Mouse (Mus musculus) neutrophil, adult 5-6 weeks (primary cell): ENCODE measurements around the gene Apobec3. TPM values are rescaled to one million over a fixed set of nuclear protein-coding genes. Genes with fewer than 3 reads are reported as not detected.
"Not testable (repeated sequence)": the region's sequence is repeated elsewhere in the genome, so short reads cannot be mapped to it uniquely, and the experiment has no call there.

ENCODE experiments used
- ATAC-seq: fragments of 151-379, 151-347 bp; 2 replicates; pipeline ENCODE4 v1.8.0; 2017; ENCODE audit warnings: mild to moderate bottlenecking, moderate TSS enrichment; ENCODE audit not compliant: insufficient number of reproducible peaks, poor library complexity, low FRiP score, severe bottlenecking; ENCODE audit errors: extremely low read depth
- total RNA-seq: library from RNA; stranded (forward); fragments of 200-1000 nt; gene quantifications from 2 replicates; pipeline ENCODE4 v1.2.3, GENCODE M21; 2017

Apobec3 gene
- total RNA-seq, 1 experiment from 2014 or later: 473 TPM

DNA sequence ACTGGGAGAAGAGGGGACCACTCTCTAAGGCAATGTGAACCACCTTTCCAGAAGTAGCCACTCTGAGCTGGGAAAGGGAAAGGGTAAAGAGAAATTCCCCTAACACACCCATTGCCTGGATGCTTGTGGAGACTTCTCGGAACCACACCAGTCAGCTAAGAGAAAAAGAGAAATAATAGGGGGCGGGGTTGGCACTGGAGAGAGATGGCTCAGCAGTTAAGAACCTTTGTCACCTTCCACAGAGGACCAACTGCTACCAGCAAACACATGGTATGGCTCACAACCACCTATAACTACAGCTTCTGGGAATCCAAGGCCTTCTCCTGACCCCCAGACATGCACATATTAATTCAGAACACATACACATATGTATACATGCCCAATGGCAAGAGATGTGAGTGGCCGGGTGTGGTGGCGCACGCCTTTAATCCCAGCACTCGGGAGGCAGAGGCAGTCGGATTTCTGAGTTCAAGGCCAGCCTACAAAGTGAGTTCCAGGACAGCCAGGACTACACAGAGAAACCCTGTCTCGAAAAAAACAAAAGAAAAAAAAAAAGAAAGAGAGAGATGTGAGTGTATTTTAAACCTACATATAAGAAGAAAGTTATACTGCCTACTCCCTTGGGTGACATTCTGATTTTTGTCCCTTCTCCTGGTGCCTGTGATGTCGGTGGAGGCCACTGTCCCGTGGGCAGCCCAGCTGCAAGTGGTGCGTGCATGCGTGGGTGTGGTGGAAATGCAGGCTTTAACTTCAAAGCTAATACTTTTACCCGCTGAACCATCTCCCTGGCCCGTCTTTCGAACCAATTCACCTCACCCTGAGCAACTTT is 1.8 kb downstream of the Apobec3 start:
- ATAC-seq: no peak

GRCm38 (mm10) chr15:79893824-79894123 is 2.3 kb downstream of the Apobec3 start:
- ATAC-seq: no peak

DNA sequence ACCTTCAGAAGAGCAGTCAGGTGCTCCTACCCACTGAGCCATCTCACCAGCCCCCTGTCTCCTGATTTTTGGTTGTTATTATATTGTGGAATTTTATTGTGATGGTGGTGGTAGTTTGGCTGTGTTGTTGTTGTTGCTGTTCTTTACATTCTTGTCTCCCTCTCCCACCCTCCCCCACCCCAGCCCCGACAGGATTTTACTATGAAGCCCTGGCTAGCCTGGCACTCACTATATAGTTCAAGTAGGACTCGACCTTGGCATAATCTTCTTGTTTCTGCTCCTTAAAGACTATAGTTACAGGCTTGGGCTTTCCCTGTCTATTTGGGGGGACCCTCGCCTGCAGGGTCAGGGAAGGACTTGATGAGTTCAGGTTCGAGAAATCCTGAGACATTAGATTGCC is 2.9 kb downstream of the Apobec3 start:
- no peak for ATAC-seq

- ATAC-seq: not testable (repeated sequence)
These were observed 4.0 kb downstream of the Apobec3 start for GRCm38 (mm10) chr15:79895221-79896079.

GRCm38 (mm10) chr15:79896080-79896725 is 4.7 kb downstream of the Apobec3 start:
- ATAC-seq: no peak

DNA sequence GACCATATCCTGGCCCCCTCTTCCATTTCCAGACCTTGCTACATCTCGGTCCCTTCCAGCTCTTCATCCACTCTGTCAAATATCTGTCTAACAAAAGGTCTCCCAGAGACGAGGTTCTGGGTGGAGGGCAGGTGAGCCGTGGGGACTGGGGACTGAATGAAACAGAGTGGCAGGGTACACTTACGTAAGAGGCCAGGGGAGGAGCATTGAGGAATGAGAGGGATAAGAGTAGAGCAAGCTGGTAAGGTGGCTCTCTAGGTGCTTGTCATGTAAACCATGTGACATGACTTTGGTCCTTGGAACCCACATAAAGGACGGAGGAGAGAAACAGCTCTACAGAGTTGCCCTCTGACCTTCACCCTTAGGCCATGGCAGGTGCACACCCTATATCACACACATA is 7.5 kb downstream of the Apobec3 start:
- no peak for ATAC-seq

DNA sequence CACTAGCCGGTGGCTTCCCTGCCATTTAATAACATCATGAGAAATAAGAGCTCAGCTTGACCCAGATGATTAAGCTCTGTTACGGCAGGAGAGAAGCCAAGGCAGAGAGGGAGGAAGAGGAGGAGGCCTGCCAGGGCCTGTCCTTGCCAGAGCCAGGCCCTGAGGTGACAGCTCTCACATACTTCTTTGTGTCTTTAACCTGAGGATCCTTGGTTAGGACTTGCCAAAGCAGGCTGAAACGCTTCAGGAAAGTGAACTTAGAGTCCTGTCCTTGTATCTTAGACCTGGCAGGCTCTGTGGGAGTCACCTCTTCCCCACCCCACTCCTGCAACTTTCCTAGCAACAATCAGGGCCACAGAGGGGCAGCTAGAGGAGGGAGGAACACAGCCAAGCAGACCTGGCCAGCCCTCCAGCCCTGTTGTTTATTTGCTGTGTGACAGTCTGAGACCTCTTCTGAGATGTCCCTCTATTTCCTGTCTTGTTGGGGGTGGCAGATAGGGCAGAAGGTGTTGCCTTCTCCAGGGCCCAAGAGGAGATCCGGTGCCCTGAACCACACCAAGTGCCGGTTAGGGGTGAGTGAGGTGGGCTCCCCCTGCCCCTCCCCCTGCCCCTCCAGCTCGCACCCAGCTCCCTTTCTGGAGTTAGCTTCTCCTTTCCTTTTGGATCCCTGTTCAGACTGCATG is 8.5 kb downstream of the Apobec3 start:
- ATAC-seq: peak; percentile 27; the same call in 1 of the 2 replicates

DNA sequence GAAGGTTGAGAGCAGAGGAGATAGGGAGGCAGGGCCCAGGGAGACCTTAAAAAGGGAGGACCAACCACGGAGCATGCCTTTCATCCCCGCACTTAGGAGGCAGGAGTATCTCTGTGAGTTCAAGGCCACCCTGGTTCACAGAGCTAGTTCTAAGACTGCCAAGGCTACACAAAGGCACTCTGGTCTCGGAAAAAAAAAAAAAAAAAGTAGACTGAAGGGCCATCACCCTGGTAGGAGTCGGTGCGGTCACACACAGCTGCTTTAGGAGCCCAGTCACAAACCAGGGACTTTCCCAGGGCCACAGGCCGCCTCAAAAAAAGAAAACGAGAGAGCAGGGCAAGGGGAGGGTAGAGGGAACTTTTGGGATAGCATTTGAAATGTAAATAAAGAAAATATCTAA is 9.3 kb downstream of the Apobec3 start:
- peak; percentile 51; the same call in 1 of the 2 replicates for ATAC-seq

- ATAC-seq: no peak
These were observed 9.9 kb downstream of the Apobec3 start for GRCm38 (mm10) chr15:79901399-79901798.

- ATAC-seq: not testable (repeated sequence)
These were observed 11.6 kb downstream of the Apobec3 start for GRCm38 (mm10) chr15:79903081-79903480.

DNA sequence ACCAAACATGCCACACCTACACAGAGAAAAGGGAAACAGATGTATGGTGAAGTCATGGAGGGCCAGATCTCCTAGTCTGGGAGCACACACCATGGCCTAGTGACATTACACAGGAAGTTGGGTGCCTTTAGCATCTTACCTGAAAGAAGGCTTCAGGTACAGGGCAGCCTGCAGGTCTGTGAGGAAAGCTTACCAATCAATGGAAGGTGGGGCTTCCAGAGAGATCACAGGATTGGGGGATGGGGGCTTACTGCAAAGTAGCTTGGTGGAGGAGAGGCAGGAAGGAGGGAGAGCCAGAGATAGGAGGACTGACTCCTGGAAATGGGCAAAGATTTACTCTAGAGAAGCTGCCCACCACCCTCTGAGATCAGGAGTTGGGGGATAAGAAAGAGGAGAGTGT is 12.5 kb downstream of the Apobec3 start:
- ATAC-seq: no peak

DNA sequence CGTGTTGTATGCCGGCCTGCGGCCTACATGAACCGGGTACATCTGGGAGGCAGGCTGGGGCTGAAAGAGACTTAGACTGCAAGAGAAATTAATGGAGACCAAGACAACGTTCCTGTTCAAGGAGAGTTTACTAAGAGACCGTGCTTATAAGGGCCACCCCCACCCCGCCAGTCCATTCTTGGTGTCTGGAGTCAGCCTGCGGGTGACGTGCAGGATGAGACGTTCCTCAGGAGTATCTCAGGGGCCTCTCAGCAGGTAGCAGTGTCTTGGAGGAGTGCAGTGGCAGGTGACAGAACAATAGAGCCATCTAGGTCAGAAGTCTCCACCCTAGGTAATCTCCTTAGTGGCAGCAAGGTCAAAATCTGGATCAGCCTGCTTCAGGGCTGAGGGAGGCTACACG is 13.2 kb downstream of the Apobec3 start:
- ATAC-seq: not testable (repeated sequence)

DNA sequence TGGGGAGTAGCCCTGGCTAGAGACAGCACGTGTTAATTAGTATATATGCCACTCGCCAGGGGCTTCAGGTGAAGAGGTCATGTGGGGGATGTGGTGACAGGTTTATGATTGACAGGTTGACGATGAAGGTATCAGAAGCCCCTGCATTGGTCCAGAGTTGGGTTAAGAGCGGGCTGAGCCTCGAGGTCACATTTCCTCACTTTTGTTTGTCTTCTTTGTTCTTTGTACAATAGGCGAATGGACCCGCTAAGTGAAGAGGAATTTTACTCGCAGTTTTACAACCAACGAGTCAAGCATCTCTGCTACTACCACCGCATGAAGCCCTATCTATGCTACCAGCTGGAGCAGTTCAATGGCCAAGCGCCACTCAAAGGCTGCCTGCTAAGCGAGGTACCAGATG is 13.8 kb downstream of the Apobec3 start:
- no peak for ATAC-seq

- ATAC-seq: no peak
These were observed 15.4 kb downstream of the Apobec3 start for GRCm38 (mm10) chr15:79906855-79907254.

DNA sequence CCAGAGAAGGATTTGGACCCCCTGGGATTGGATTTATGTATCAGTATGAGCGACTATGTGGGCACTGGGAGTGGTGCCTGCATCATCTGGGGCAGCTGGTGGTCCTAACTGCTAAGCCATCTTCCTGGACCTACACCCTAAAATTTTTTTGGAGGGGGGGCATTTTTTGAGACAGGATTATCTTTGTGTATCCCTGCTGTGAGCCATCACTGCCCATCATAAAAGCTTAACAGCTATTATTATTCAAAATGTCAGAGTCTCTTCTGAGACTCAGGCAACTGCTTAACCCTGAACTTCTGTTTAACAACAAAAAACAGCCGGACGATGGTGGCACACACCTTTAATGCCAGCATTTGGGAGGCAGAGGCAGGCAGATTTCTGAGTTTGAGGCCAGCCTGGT is 17.5 kb downstream of the Apobec3 start:
- ATAC-seq: not testable (repeated sequence)

- ATAC-seq: not testable (repeated sequence)
These were observed 19.4 kb downstream of the Apobec3 start for GRCm38 (mm10) chr15:79910812-79911211.

DNA sequence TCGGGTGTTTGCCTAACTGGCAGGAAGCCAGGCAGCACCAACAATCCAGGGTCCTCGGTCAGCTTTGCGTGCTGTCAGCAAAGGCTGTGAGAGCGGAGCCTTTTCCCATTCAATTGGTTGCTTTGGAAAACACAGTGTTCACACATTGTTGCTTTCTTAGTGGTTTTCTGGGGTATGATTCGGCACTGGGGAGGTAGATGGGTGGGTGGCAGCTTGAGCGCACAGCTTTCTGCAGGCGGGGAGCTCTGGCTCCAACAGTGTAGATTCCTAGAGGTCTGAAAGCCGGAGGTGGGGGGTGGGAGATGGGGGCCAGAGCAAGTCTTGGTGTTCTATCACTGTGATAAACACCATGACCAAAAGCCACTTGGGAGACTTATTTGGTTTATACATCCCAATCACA is 19.9 kb downstream of the Apobec3 start:
- ATAC-seq: no peak

DNA sequence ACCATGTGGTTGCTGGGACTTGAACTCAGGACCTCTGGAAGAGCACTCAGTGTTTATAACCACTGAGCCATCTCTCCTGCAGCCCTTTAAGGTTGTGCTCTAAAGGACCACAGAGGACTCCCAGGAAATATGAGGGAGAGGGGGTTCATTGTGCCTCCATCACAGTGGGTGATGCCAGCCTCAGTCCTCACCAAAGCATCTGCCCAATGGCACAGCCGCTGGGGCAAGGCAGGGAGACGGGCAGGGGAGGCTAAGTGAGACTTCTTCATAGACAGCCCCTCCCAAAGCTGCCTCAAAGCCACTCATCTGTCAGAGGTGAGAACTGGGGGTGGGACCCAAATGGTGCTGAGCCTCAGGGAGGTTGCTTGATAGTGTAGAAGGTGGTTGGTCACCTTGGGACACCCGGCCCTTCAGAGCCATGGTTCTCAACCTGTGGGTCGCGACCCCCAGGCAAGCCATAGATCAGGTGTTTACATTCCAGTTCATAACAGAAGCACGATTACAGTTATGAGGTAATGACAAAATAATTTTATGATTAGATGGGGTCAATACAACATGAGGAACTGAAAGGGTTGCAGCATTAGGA is 22.4 kb downstream of the Apobec3 start:
- ATAC-seq: no peak

- ATAC-seq: peak; percentile 13; the same call in 1 of the 2 replicates
These were observed 22.9 kb downstream of the Apobec3 start for GRCm38 (mm10) chr15:79914357-79914756.
